Comparison of ENCODE assay signal across 34 mouse cellular contexts in genomic region chr10:79831583-79831982, GRCm38 (mm10). TPM values are rescaled to one million over a fixed set of nuclear protein-coding genes. Genes with fewer than 3 reads are reported as not detected.
DNase-seq lines count a peak whose midpoint lies in the region; ATAC-seq and TF ChIP-seq lines count a peak whose summit lies in the region.
"Had no signal": no experiment of that assay in that cellular context is flagged by ENCODE, and none has a peak within 500 bp of the region (broad histone marks: within the 10 kb centered on the region; RNA-seq: fewer than 3 reads in every experiment).

No protein-coding gene starts in this region.

- DNase-seq in hindbrain, postnatal 0 days (ENCODE audit: low spot score) = no peak
- peak; percentile 50 for DNase-seq in MN1 (ENCODE audit: low spot score)
- no peak for DNase-seq in liver, postnatal 0 days
- no peak for DNase-seq in cerebellum, postnatal 36 days
- DNase-seq: adrenal gland, postnatal 10 days; adrenal gland, postnatal 36 days; cerebellum, adult 18-20 months; cerebellum, adult 9-10 months; cerebellum, postnatal 14 days; embryo, embryonic 11 days; gastrocnemius, adult 2 months; gastrocnemius, postnatal 14 days; heart, adult 18-20 months; heart, postnatal 10 days; heart, postnatal 36 days; kidney, adult 18-20 months had no signal

- peak overlapping the region; percentile 25; the same call in 1 of the 2 replicates for H3K9ac ChIP-seq in hindbrain, embryonic 13.5 days
- no peak overlapping the region for H3K9ac ChIP-seq in hindbrain, postnatal 0 days (replicated peaks; ENCODE audit: low read length)
- no peak overlapping the region for H3K9ac ChIP-seq in liver, postnatal 0 days (replicated peaks)
- H3K9ac ChIP-seq: heart, embryonic 15.5 days; hindbrain, embryonic 15.5 days; intestine, embryonic 15.5 days had no signal

- 94% methylated on average over 3 of the region's 3 CpGs for WGBS in hindbrain, embryonic 13.5 days
- 81% methylated on average over 3 of the region's 3 CpGs for WGBS in hindbrain, postnatal 0 days
- 69% methylated on average over 3 of the region's 3 CpGs for WGBS in liver, postnatal 0 days (ENCODE audit: insufficient replicate concordance)

- no peak for TF ChIP-seq CTCF in hindbrain, postnatal 0 days (IDR thresholded peaks at IDR 0.05; ENCODE audit: low read depth)
- TF ChIP-seq CTCF in liver, postnatal 0 days (IDR thresholded peaks at IDR 0.05; ENCODE audit: low read depth) = no peak

- TF ChIP-seq EP300 in liver, postnatal 0 days (IDR thresholded peaks at IDR 0.05; ENCODE audit: low read depth) = no peak

- no peak overlapping the region for H3K4me3 ChIP-seq in hindbrain, embryonic 13.5 days
- no peak overlapping the region for H3K4me3 ChIP-seq in hindbrain, postnatal 0 days (ENCODE audit: low read length)
- H3K4me3 ChIP-seq in liver, postnatal 0 days (ENCODE audit: low read depth, low read length) = no peak overlapping the region
- H3K4me3 ChIP-seq: embryonic facial prominence, embryonic 10.5 days; embryonic facial prominence, embryonic 13.5 days; erythroblast, embryonic 14.5 days; gastrocnemius, adult 2 months; heart, embryonic 12.5 days; heart, embryonic 15.5 days; hindbrain, embryonic 15.5 days; intestine, embryonic 15.5 days had no signal

- no peak for ATAC-seq in hindbrain, embryonic 13.5 days (ENCODE audit: low FRiP score)
- no peak for ATAC-seq in hindbrain, postnatal 0 days
- ATAC-seq in common myeloid progenitor, adult 5-6 weeks (replicated peaks; ENCODE audit: low read depth, poor library complexity, severe bottlenecking) = peak; percentile 39
- ATAC-seq in megakaryocyte progenitor cell, adult 5-6 weeks (replicated peaks; ENCODE audit: poor library complexity) = peak; percentile 40; the same call in 1 of the 2 replicates
- no peak for ATAC-seq in liver, postnatal 0 days
- ATAC-seq in erythroid progenitor cell, adult 5-6 weeks (replicated peaks; ENCODE audit: low FRiP score, poor library complexity, severe bottlenecking) = no peak
- ATAC-seq: activated CD4-positive, CD25-positive, alpha-beta regulatory T cell, adult 4 months; forebrain, embryonic 16.5 days; intestine, embryonic 15.5 days had no signal

- H3K4me1 ChIP-seq in hindbrain, embryonic 13.5 days (replicated peaks) = no peaks in the 10 kb centered on the region
- H3K4me1 ChIP-seq in hindbrain, postnatal 0 days (ENCODE audit: insufficient read depth, low read length) = no peaks in the 10 kb centered on the region
- no peaks in the 10 kb centered on the region for H3K4me1 ChIP-seq in liver, postnatal 0 days (ENCODE audit: insufficient read depth)

- no peak overlapping the region for H3K27ac ChIP-seq in hindbrain, embryonic 13.5 days
- H3K27ac ChIP-seq in hindbrain, postnatal 0 days = no peak overlapping the region
- H3K27ac ChIP-seq in liver, postnatal 0 days (ENCODE audit: low read depth) = no peak overlapping the region
- H3K27ac ChIP-seq: embryonic facial prominence, embryonic 10.5 days; embryonic facial prominence, embryonic 13.5 days; gastrocnemius, adult 2 months; heart, embryonic 15.5 days; hindbrain, embryonic 15.5 days had no signal

- no peaks in the 10 kb centered on the region for H3K9me3 ChIP-seq in hindbrain, embryonic 13.5 days
- no peaks in the 10 kb centered on the region for H3K9me3 ChIP-seq in hindbrain, postnatal 0 days (ENCODE audit: low read length)
- no peaks in the 10 kb centered on the region for H3K9me3 ChIP-seq in liver, postnatal 0 days (ENCODE audit: low read length)
- H3K9me3 ChIP-seq: embryonic facial prominence, embryonic 10.5 days; embryonic facial prominence, embryonic 13.5 days; heart, embryonic 12.5 days; heart, embryonic 15.5 days; hindbrain, embryonic 15.5 days; intestine, embryonic 15.5 days had no signal

- H3K27me3 ChIP-seq in hindbrain, embryonic 13.5 days = no peaks in the 10 kb centered on the region
- no peaks in the 10 kb centered on the region for H3K27me3 ChIP-seq in hindbrain, postnatal 0 days (ENCODE audit: insufficient read depth, low read length)
- H3K27me3 ChIP-seq in liver, postnatal 0 days (ENCODE audit: insufficient read depth, low read length) = no peaks in the 10 kb centered on the region
- H3K27me3 ChIP-seq: embryonic facial prominence, embryonic 13.5 days; heart, embryonic 12.5 days; heart, embryonic 15.5 days; hindbrain, embryonic 15.5 days; intestine, embryonic 15.5 days had no signal

- no peak overlapping the region for H3K4me2 ChIP-seq in hindbrain, embryonic 13.5 days
- H3K4me2 ChIP-seq in hindbrain, postnatal 0 days (ENCODE audit: low read depth, low read length) = no peak overlapping the region
- no peak overlapping the region for H3K4me2 ChIP-seq in liver, postnatal 0 days (ENCODE audit: low read depth, low read length)
- H3K4me2 ChIP-seq: embryonic facial prominence, embryonic 13.5 days; heart, embryonic 12.5 days; heart, embryonic 15.5 days; hindbrain, embryonic 15.5 days; intestine, embryonic 15.5 days had no signal

- H3K36me3 ChIP-seq in hindbrain, embryonic 13.5 days = no peaks in the 10 kb centered on the region
- no peaks in the 10 kb centered on the region for H3K36me3 ChIP-seq in hindbrain, postnatal 0 days (ENCODE audit: insufficient read depth, low read length)
- no peaks in the 10 kb centered on the region for H3K36me3 ChIP-seq in liver, postnatal 0 days (replicated peaks; ENCODE audit: insufficient read depth, low read length)
- H3K36me3 ChIP-seq: embryonic facial prominence, embryonic 10.5 days; embryonic facial prominence, embryonic 13.5 days; heart, embryonic 12.5 days; heart, embryonic 15.5 days; hindbrain, embryonic 15.5 days had no signal

RNA-seq across cellular contexts. Expression of gene Misp, which starts 10.8 kb away (rescaled TPM):
- polyA plus RNA-seq in hindbrain, embryonic 13.5 days (2015; fragmentation: Nextera tagmentation; extraction: Ambion mirVana) = 0.84 and 1.0 TPM in 2 replicates
- total RNA-seq in hindbrain, postnatal 0 days (2014; rRNA removed) = 0.05 and 0.22 TPM in 2 replicates
- 0.33 TPM in 1 of 2 replicates, not detected in the other for polyA plus RNA-seq in hindbrain, postnatal 0 days (2015; fragmentation: Nextera tagmentation; extraction: Ambion mirVana)
- not detected in 2 replicates for total RNA-seq in common myeloid progenitor, adult 5-6 weeks (2017)
- total RNA-seq in megakaryocyte progenitor cell, adult 5-6 weeks (2015) = not detected in 2 replicates
- 0.58 TPM in 1 of 2 replicates, not detected in the other for total RNA-seq in megakaryocyte progenitor cell, adult 5-6 weeks (2017)
- polyA plus RNA-seq in liver, postnatal 0 days (2015; fragmentation: Nextera tagmentation; extraction: Ambion mirVana) = 1.00 and 1.3 TPM in 2 replicates
- total RNA-seq in erythroid progenitor cell, adult 5-6 weeks (2015; ENCODE audit: low replicate concordance) = not detected in 2 replicates
- not detected in 2 replicates for total RNA-seq in erythroid progenitor cell, adult 5-6 weeks (2017; ENCODE audit: low replicate concordance)
- total RNA-seq: gastrocnemius, adult 2 months had no signal
- polyA plus RNA-seq: activated CD4-positive, CD25-positive, alpha-beta regulatory T cell, adult 4 months; erythroblast, embryonic 14.5 days had no signal

RNA-seq across cellular contexts. Expression of gene Ptbp1, which starts 22.6 kb away (rescaled TPM):
- polyA plus RNA-seq in hindbrain, embryonic 13.5 days (2015; fragmentation: Nextera tagmentation; extraction: Ambion mirVana) = 84.7 and 86.0 TPM in 2 replicates
- total RNA-seq in hindbrain, postnatal 0 days (2014; rRNA removed) = 166 and 173 TPM in 2 replicates
- polyA plus RNA-seq in hindbrain, postnatal 0 days (2015; fragmentation: Nextera tagmentation; extraction: Ambion mirVana) = 58.9 and 65.5 TPM in 2 replicates
- total RNA-seq in common myeloid progenitor, adult 5-6 weeks (2017) = 210 and 221 TPM in 2 replicates
- 218 and 262 TPM in 2 replicates for total RNA-seq in megakaryocyte progenitor cell, adult 5-6 weeks (2015)
- total RNA-seq in megakaryocyte progenitor cell, adult 5-6 weeks (2017) = 172 and 187 TPM in 2 replicates
- 55.4 and 59.1 TPM in 2 replicates for polyA plus RNA-seq in liver, postnatal 0 days (2015; fragmentation: Nextera tagmentation; extraction: Ambion mirVana)
- total RNA-seq in erythroid progenitor cell, adult 5-6 weeks (2015; ENCODE audit: low replicate concordance) = 134 and 185 TPM in 2 replicates
- total RNA-seq in erythroid progenitor cell, adult 5-6 weeks (2017; ENCODE audit: low replicate concordance) = 89.3 and 94.7 TPM in 2 replicates

RNA-seq across cellular contexts. Expression of gene Palm, which starts 38.2 kb away (rescaled TPM):
- polyA plus RNA-seq in hindbrain, embryonic 13.5 days (2015; fragmentation: Nextera tagmentation; extraction: Ambion mirVana) = 240 and 252 TPM in 2 replicates
- total RNA-seq in hindbrain, postnatal 0 days (2014; rRNA removed) = 156 and 157 TPM in 2 replicates
- 221 and 242 TPM in 2 replicates for polyA plus RNA-seq in hindbrain, postnatal 0 days (2015; fragmentation: Nextera tagmentation; extraction: Ambion mirVana)
- total RNA-seq in common myeloid progenitor, adult 5-6 weeks (2017) = 21.8 and 24.8 TPM in 2 replicates
- 65.3 and 71.4 TPM in 2 replicates for total RNA-seq in megakaryocyte progenitor cell, adult 5-6 weeks (2015)
- total RNA-seq in megakaryocyte progenitor cell, adult 5-6 weeks (2017) = 43.4 and 53.4 TPM in 2 replicates
- polyA plus RNA-seq in liver, postnatal 0 days (2015; fragmentation: Nextera tagmentation; extraction: Ambion mirVana) = 7.9 and 9.2 TPM in 2 replicates
- 8.8 and 16.2 TPM in 2 replicates for total RNA-seq in erythroid progenitor cell, adult 5-6 weeks (2015; ENCODE audit: low replicate concordance)
- total RNA-seq in erythroid progenitor cell, adult 5-6 weeks (2017; ENCODE audit: low replicate concordance) = 2.0 and 9.2 TPM in 2 replicates

RNA-seq across cellular contexts. Expression of gene Prss57, which starts 40.8 kb away (rescaled TPM):
- 0.18 TPM in 1 of 2 replicates, not detected in the other for polyA plus RNA-seq in hindbrain, embryonic 13.5 days (2015; fragmentation: Nextera tagmentation; extraction: Ambion mirVana)
- total RNA-seq in hindbrain, postnatal 0 days (2014; rRNA removed) = 0.54 and 1.8 TPM in 2 replicates
- 0.13 and 0.33 TPM in 2 replicates for polyA plus RNA-seq in hindbrain, postnatal 0 days (2015; fragmentation: Nextera tagmentation; extraction: Ambion mirVana)
- 9.4 and 16.3 TPM in 2 replicates for total RNA-seq in common myeloid progenitor, adult 5-6 weeks (2017)
- 160 and 189 TPM in 2 replicates for total RNA-seq in megakaryocyte progenitor cell, adult 5-6 weeks (2015)
- total RNA-seq in megakaryocyte progenitor cell, adult 5-6 weeks (2017) = 95.1 and 100.0 TPM in 2 replicates
- polyA plus RNA-seq in liver, postnatal 0 days (2015; fragmentation: Nextera tagmentation; extraction: Ambion mirVana) = 5.0 and 7.2 TPM in 2 replicates
- 25.6 and 44.0 TPM in 2 replicates for total RNA-seq in erythroid progenitor cell, adult 5-6 weeks (2015; ENCODE audit: low replicate concordance)
- 1.1 and 6.5 TPM in 2 replicates for total RNA-seq in erythroid progenitor cell, adult 5-6 weeks (2017; ENCODE audit: low replicate concordance)
- total RNA-seq: adrenal gland, adult 18-20 months; adrenal gland, postnatal 36 days; gastrocnemius, adult 2 months; gastrocnemius, postnatal 14 days; gastrocnemius, postnatal 4 days; heart, adult 18-20 months; heart, postnatal 10 days; heart, postnatal 36 days had no signal
- polyA plus RNA-seq: embryonic facial prominence, embryonic 10.5 days; embryonic facial prominence, embryonic 13.5 days; forebrain, embryonic 11.5 days; hindbrain, embryonic 11.5 days; intestine, embryonic 15.5 days; kidney, embryonic 14.5 days had no signal

RNA-seq across cellular contexts. Expression of gene Prtn3, which starts 42.7 kb away (rescaled TPM):
- polyA plus RNA-seq in hindbrain, embryonic 13.5 days (2015; fragmentation: Nextera tagmentation; extraction: Ambion mirVana) = 13.9 and 15.6 TPM in 2 replicates
- 9.4 and 20.5 TPM in 2 replicates for total RNA-seq in hindbrain, postnatal 0 days (2014; rRNA removed)
- 11.6 and 11.8 TPM in 2 replicates for polyA plus RNA-seq in hindbrain, postnatal 0 days (2015; fragmentation: Nextera tagmentation; extraction: Ambion mirVana)
- 131 and 159 TPM in 2 replicates for total RNA-seq in common myeloid progenitor, adult 5-6 weeks (2017)
- 3,382 and 3,510 TPM in 2 replicates for total RNA-seq in megakaryocyte progenitor cell, adult 5-6 weeks (2015)
- 738 and 1,001 TPM in 2 replicates for total RNA-seq in megakaryocyte progenitor cell, adult 5-6 weeks (2017)
- 123 and 127 TPM in 2 replicates for polyA plus RNA-seq in liver, postnatal 0 days (2015; fragmentation: Nextera tagmentation; extraction: Ambion mirVana)
- total RNA-seq in erythroid progenitor cell, adult 5-6 weeks (2015; ENCODE audit: low replicate concordance) = 247 and 296 TPM in 2 replicates
- 52.3 and 54.7 TPM in 2 replicates for total RNA-seq in erythroid progenitor cell, adult 5-6 weeks (2017; ENCODE audit: low replicate concordance)
- total RNA-seq: gastrocnemius, adult 2 months; gastrocnemius, postnatal 14 days; heart, adult 18-20 months; heart, postnatal 36 days had no signal
- polyA plus RNA-seq: activated CD4-positive, CD25-positive, alpha-beta regulatory T cell, adult 4 months had no signal

Comparison
In these comparisons a context has a peak if more than half of its experiments do, and no peak if none do; other contexts are left out.
1. ATAC-seq: peak in common myeloid progenitor, adult 5-6 weeks (single experiment) and megakaryocyte progenitor cell, adult 5-6 weeks (single experiment); none in hindbrain, embryonic 13.5 days (single experiment), hindbrain, postnatal 0 days (single experiment), liver, postnatal 0 days (single experiment) and erythroid progenitor cell, adult 5-6 weeks (single experiment).